Mouse (Mus musculus): ENCODE data around the gene Ucp2.

Ucp2 gene

GRCm38 (mm10) chr7:100493117-100493483 is at the start of gene Ucp2:
Ucp2 (plus strand) TSS chr7:100493337.
- peak; percentile 61 for DNase-seq (ENCODE audit: low spot score)

GRCm38 (mm10) chr7:100443728-100444127 is 49.4 kb upstream of the Ucp2 start:
- no peak for DNase-seq (ENCODE audit: low spot score)

GRCm38 (mm10) chr7:100446271-100446670 is 46.9 kb upstream of the Ucp2 start:
- DNase-seq (ENCODE audit: low spot score), result no peak

GRCm38 (mm10) chr7:100448530-100448929 is 44.6 kb upstream of the Ucp2 start:
- DNase-seq (ENCODE audit: low spot score), result no peak

DNA sequence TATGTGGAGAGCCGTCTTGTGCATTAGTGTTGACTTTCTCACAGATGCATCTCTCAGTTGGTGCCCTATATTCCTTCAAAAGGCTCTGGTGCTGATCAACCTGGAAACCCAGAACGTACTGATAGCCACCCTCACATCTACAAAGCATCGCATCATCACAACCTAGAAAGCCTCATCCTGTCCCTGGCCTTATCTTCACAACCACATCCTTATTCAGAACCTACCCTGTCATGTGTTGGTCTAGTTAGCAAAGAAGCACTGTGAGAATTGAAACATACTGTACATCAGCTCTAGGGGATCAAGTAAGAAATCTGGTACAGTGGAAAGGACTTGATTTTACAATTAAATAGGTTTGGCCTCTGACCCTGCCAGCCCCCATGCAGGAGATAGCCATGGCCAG is 44.2 kb upstream of the Ucp2 start:
- DNase-seq (ENCODE audit: low spot score), result no peak

- no peak for DNase-seq (ENCODE audit: low spot score)
Observed at GRCm38 (mm10) chr7:100458153-100458552, 35.0 kb upstream of the Ucp2 start.

DNA sequence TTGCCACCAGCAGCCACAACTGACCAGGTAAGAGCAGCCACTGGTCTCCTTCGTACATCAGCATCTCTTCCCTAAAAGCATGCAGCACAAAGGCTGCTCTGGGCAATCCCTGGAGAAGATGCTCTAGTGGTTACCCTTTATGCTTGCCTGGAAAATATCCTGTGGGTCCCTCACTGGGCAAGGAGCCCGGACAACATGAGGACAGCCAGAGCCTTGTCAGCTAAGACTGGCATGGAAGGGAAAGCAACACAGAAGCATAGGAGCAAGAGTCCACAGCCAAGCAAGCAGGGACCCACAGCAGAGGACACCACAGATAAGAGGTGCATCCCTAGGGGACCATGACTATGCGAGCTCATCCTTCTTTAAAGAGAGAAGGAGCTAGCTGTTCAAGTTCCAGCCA is 33.3 kb upstream of the Ucp2 start:
- no peak for DNase-seq (ENCODE audit: low spot score)

DNA sequence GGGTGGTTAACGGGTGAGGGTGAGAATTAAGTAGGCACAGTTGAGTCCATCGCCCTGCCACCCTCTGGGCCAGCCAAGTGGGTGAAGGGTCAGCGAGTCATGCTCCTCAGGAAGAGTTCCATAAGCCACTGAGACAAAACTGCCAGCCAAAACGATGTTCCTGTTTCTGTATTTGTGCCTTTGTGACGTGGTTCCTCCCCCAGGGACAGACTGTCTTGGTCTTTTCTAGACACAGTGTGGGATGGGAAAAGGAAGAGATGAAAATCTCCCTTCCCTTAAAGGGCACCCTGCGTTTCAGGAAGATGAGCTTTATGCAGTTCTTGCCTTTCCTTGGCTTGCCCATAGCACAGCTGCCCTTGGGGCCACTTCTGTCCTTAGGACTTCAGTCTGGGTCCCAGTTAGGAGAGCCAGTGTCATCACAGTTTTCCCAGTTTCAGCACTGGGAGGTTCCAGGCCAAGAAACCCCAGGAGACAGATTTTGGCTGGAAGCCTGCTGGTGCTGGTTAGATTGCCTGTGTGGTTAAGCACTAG is 31.5 kb upstream of the Ucp2 start:
- no peak for DNase-seq (ENCODE audit: low spot score)

DNA sequence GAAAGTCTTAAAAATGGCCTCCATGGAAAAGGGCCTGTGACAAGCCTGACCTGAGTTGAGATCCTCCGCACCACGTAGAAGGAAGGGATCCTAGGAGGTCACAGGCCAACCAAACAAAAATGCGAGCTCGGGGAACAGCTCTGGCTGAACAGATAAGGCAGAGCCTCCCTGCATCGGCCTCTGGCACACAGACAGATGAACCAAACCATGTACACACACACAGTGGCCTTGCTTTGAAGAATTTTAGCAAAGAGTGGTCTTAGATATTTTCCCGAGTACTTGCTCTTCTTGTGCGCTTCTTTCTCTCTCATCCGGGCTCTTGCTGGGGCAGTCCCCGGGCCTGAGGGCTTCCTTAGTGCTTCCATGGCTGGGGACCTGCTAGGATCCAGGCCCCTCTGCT is 29.9 kb upstream of the Ucp2 start:
- no peak for DNase-seq (ENCODE audit: low spot score)

DNA sequence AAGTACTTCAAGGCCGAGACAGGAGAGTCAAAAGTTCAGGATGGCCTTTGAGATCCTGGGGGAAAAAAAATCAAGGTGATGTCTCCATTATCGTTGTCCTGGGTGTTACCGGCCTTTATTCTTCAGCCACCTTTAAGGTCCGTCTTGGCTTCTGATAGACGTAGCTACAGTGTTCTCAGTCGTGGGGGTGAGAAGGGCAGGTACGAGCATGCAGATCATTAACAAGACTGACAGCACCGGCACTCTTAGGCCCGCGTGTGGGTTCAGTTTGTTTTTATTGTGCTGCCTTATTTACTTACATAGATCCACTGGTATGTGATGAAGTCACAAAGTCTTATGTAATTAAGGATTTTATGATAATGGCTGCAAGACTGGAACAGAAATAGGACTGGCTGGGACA is 29.4 kb upstream of the Ucp2 start:
- no peak for DNase-seq (ENCODE audit: low spot score)

- DNase-seq (ENCODE audit: low spot score), result no peak
Observed at GRCm38 (mm10) chr7:100464248-100464647, 28.9 kb upstream of the Ucp2 start.

DNA sequence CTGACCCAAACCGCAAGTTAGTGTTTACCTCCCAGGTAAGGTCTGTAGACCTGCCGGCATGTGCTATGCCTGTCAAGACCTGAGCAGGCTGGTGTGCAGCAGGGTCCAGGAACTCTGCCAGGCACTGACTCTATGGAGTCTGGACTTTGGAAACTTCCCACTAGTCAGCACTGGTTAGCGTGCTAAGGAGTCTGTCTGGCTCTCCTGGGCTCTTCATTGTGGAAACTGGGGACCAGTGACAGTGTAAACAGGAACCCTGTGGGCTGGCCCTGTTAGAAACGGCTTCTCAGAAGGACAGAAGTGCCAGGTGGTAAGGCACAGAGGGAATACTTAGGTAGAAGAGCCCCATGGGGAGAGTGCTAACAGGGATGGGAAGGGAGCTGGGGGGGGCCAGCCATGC is 27.9 kb upstream of the Ucp2 start:
- DNase-seq (ENCODE audit: low spot score), result no peak

GRCm38 (mm10) chr7:100465656-100466309 is 27.4 kb upstream of the Ucp2 start:
- peak; percentile 36 for DNase-seq (ENCODE audit: low spot score)

DNA sequence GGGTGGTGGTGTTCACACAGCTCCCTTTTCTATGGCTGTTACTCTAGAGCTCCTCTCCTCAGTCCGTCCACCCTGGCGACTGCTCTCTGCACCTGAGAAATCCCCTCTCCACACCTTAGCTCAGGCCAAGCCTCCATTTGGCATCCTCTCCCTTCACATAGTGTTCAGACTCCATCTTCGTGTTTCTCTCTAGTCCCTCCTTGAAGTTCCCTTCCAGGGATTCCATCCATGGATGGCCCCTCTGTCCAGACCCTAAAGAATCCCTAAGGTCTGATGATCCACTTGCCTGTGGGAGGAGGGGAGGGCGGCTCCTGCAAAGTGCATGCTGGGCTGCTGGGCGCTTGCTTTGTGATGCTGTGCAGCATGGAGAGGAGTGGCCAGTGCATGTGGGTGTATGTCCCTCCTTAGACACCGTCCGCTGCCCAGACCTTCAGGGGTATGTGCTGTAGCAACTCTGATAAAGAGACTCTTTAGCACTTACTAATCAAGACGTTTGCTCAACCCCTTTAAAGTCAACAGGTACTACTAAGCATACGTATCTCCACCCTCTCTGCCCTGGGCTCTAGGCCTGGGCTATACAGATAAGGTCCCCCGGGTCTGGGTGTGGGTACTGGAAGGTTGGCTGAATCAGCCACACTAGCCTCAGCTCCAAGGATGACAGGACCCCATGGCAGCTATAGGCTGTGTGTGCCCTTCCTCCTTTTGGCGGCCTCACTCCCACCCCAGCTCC is 26.2 kb upstream of the Ucp2 start:
- DNase-seq (ENCODE audit: low spot score), result no peak

GRCm38 (mm10) chr7:100468761-100469160 is 24.4 kb upstream of the Ucp2 start:
- no peak for DNase-seq (ENCODE audit: low spot score)

DNA sequence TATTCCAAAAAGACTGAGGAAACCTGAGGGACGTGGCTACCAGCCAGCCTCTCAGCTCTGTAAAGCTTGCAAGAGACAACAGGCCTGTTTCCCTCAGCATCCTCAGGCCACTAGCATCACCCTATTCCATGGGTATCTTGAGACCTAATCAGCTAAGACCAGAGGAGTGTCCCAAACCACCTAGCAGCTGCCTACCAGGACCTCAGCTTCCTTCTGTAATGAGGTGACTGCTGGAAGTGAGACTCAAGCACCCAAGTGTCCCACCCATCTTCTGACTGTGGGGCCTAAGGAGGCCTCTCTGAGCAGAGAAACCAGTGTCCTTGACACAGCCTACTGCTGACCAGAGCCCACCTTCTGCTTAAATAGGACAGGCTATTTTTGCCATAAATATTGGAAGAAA is 23.6 kb upstream of the Ucp2 start:
- DNase-seq (ENCODE audit: low spot score), result no peak

DNA sequence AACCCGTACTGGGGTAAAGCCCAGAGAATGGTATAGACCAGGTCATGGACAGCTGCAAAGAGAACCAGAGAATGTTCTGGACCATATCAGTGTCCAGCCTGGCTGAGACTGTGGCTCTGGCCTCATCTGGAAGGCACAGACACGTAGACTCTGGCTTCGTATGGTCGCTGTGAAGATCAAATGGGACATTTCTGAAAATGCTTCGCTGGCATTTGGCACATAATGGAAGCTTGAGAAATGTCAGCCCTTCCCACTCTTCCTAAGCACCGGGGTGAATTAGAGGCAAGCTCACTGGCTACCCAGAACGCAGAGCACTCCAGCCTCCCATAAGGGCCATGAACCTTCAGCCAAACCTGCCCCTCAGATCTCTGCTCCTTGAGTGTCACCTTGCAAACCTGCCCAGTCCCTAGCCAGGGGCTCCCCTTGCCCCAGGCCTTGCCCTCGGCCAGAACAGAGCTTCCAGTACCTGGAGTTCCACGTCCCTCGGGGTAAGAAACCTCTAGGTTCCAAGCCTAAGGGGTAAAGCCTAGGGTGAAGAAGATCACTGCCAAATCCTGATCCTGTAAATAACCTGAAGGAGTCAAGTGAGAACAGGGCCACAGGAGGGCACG is 22.2 kb upstream of the Ucp2 start:
- no peak for DNase-seq (ENCODE audit: low spot score)

GRCm38 (mm10) chr7:100471407-100471797 is 21.7 kb upstream of the Ucp2 start:
- no peak for DNase-seq (ENCODE audit: low spot score)

GRCm38 (mm10) chr7:100472777-100473176 is 20.4 kb upstream of the Ucp2 start, which contains the start of gene Ucp3:
Ucp3 (plus strand) TSS chr7:100472990.
- no peak for DNase-seq (ENCODE audit: low spot score)

GRCm38 (mm10) chr7:100473846-100474454 is 19.2 kb upstream of the Ucp2 start:
- no peak for DNase-seq (ENCODE audit: low spot score)

DNA sequence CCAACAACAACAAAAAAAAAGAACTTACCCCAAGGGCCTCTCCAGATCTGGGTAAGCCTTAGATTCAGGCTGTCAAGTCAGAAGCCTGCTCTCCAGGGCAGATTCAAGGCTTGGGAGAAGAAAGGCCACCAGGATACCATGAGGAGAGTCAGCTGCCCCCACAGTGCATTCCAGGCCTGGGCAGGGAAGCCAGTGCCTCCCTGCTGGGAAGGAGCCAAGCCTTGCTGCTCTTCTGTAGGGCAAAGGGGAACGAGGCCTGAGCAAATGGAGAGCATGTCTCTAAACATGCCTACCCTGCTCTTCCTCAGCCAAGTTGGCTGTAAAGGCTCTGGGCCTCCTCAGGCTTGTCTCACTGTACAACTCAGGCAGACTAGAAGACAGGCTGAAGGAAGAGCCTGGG is 18.5 kb upstream of the Ucp2 start:
- no peak for DNase-seq (ENCODE audit: low spot score)

DNA sequence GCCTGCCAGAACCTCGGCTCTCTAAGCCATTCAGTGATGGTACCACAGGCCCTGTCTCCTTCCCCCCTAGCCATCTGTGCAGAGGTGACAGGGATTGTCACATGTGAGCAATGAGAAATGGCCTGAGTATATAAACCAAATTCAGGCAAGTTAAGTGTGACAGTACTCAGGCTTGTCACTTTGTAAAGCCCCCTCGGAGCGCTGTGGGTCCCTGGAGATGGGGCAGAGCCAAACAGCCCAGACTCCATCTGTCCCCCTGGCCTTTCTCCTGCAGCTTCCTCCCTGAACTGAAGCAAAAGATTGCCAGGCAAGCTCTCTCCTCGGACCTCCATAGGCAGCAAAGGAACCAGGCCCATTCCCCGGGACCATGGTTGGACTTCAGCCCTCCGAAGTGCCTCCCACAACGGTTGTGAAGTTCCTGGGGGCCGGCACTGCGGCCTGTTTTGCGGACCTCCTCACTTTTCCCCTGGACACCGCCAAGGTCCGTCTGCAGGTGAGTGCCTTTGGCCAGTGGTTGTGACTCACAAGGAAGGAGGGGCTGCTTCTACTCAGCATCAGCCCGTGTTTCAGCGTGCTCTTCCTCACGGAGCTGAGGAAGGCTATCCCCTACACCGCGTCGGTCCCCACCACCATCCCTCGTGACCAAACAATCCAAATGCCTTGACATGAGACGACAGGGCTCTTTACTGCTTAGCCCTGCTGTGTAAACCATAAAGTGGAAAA is 13.9 kb upstream of the Ucp2 start:
- DNase-seq (ENCODE audit: low spot score), result no peak

All from urinary bladder, postnatal 10 days (tissue).